Mouse (Mus musculus) embryonic fibroblast, embryonic 13.5 days (primary cell): ENCODE data around the gene Shank2.

Experiments
- CTCF ChIP-seq: IDR thresholded peaks from 2 replicates; pipeline ENCODE4 v1.5.1; 2011; ENCODE audit warnings: mild to moderate bottlenecking, control low read depth, low read length, moderate library complexity, borderline replicate concordance; ENCODE audit not compliant: insufficient read depth
- POLR2A ChIP-seq: IDR thresholded peaks from 2 replicates; pipeline ENCODE4 v1.6.1; 2011; ENCODE audit warnings: low read depth, mild to moderate bottlenecking, control low read depth, low read length, moderate library complexity

- no peak for TF ChIP-seq CTCF
- TF ChIP-seq POLR2A, result no peak
Measured at GRCm38 (mm10) chr7:144175025-144175424, 173.3 kb downstream of the Shank2 start.
